Mouse (Mus musculus): ENCODE measurements around the gene Ankrd28. TPM values are rescaled to one million over a fixed set of nuclear protein-coding genes. Genes with fewer than 3 reads are reported as not detected.
"Not testable (repeated sequence)": the region's sequence is repeated elsewhere in the genome, so short reads cannot be mapped to it uniquely, and the experiment has no call there.

Gene Ankrd28
- polyA plus RNA-seq, 1 experiment: 4.5 TPM

DNA sequence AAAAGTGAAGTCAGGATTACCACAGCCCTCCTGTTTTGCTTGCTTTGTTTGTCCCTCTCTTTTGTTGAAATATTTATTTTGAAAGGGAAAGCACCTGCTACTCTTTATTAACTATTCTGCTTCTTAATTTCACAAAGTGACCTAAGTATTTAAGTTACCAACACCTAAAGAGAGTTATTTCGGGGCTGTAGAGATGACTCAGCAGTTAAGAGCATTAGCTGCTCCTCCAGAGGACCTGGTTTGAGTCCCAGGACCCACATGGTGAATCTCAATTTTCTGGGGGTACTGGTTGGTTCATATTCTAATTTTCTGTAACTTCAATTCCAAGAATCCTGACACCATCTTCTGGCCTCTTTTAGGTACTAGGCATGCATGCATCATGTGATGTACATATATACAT, 34.9 kb downstream of the Ankrd28 start:
- WGBS: 48% methylated on average over 1 of the region's 1 CpGs
- DNase-seq (ENCODE audit: low read depth, low spot score): no peak

DNA sequence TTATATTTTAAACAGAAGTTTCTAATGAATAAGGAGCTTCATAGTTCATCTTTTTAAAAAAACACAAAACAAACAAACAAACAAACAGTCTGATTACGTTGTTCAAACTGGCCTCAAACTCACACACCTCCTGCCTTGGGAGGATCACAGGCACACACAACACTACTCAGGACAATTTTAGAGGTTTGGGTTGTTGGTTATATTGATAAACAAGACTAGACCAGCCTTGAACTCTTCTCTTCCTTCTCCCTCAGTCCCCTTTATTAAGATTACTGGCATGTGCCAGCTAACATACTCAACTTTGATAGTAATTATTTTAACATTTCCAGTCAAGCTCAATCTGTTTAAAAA, 35.7 kb downstream of the Ankrd28 start:
- DNase-seq (ENCODE audit: low read depth, low spot score): no peak
- WGBS: 38% methylated on average over 1 of the region's 1 CpGs

DNA sequence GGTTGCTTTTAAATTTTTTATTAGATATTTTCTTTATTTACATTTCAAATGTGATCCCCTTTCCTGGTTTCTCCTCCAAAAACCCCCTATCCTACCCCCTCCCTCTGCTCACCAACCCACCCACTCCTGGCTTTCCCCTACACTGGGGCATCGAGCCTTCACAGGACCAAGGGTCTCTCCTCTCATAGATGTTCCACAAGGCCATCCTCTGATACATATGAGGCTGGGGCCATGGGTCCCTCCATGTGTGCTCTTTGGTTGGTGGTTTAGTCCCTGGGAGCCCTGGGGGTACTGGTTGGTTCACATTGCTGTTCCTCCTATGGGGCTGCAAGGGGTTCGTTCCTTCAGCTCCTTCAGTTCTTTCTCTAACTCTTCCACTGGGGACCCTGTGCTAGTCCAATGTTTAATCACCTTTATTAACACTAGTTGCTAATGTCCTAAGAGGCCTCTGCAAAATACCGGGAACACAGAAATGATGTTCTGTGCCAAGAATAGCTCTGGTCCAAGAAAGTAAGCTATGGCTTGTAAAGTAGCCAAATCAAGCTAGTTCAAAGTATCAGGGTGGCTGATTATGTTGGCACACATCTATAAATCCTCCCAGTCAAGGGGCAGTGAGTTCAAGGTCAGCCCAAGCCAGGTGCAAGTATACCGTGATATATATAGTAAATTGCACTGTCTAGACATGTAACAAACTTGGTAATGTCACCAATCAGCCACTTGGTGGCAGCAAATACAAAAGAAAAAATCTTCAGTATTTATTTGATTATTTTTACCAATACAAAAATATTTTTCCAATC, 36.3 kb downstream of the Ankrd28 start:
- DNase-seq (ENCODE audit: low read depth, low spot score): peak; percentile 37
- WGBS: 35% methylated on average over 4 of the region's 4 CpGs

DNA sequence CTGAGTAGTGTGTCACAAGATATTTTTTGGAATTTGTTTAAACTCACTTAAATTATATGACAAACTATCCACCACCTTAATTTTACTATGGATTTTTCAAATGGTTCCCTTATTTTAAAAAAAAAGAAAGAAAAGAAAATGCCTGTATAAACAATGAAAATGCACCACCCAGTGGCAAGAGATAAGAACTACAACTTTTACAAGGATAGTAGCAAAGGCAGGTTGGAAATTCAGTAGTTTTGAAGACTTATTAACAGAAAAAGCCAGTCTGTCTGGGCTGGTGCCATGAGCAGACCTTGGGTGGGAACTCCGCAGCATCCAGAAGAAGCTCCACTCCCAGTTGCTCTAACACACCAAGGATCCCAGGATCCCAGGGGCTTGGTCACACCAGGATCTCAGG, 39.7 kb downstream of the Ankrd28 start:
- WGBS: 26% methylated on average over 1 of the region's 1 CpGs
- no peak for DNase-seq (ENCODE audit: low read depth, low spot score)

- 73% methylated on average over 2 of the region's 2 CpGs for WGBS
- DNase-seq (ENCODE audit: low read depth, low spot score): no peak
These were observed 43.5 kb downstream of the Ankrd28 start for GRCm38 (mm10) chr14:31786906-31787305.

- no peak for DNase-seq (ENCODE audit: low read depth, low spot score)
These were observed 44.8 kb downstream of the Ankrd28 start for GRCm38 (mm10) chr14:31785681-31786080.

DNA sequence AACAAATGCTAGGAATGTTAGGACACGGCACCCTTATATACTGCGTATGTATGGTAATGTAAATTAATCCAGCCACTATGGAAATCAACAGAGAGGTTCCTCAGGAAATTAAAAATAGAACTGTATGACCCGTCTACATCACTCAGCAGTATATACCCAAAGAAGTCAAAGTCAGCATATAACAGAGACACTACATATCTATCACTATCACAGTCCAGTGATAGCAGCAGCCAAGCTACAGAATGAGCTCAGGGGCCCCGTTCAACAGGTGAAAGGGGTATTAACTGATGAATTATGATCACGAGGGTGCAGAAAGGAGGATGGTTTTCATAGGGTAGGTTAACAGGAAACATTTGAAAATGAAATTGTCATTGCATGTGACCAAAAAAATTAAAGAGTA, 45.5 kb downstream of the Ankrd28 start:
- 93% methylated on average over 5 of the region's 5 CpGs for WGBS
- DNase-seq (ENCODE audit: low read depth, low spot score): no peak

- DNase-seq (ENCODE audit: low read depth, low spot score): no peak
- 46% methylated on average over 11 of the region's 11 CpGs for WGBS
These were observed 49.0 kb downstream of the Ankrd28 start for GRCm38 (mm10) chr14:31781309-31782049.

DNA sequence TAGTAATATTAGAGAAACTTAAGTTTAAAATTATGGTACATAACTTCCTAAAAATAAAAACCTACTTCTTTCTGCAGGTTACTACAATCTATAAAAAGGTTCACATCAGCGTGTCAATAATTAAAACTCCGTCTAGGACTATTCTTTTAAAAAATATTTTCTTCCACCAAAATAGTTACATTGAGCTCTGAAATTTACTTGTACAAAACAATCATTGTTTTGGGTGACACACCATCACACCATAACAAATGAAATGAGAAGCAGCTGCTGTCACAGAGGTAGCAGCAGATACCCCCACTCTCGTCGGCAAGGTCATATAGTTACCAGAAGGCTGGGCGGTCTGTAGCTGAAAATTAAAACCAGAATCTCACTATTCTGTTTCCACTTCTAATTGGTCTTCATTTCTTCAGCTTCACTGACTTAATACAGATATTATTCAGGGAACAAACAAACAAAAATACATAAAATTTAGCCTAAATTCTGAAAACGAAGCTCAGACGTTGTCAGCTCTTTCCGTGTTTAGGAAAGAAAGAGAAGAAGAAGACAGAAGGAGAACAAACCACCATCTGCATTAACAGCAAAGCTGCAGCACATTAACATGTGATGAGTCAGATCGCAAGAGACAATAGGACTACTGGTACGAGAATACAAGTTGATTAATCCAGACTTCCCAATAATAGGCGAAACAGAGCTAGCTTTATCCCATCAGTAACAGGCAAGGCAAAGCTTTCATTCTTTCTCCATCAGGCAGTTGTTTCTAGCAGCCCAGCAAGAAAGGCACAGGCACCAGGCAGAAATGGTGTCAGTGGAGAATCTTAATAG, 49.8 kb downstream of the Ankrd28 start:
- 62% methylated on average over 11 of the region's 11 CpGs for WGBS
- no peak for DNase-seq (ENCODE audit: low read depth, low spot score)

DNA sequence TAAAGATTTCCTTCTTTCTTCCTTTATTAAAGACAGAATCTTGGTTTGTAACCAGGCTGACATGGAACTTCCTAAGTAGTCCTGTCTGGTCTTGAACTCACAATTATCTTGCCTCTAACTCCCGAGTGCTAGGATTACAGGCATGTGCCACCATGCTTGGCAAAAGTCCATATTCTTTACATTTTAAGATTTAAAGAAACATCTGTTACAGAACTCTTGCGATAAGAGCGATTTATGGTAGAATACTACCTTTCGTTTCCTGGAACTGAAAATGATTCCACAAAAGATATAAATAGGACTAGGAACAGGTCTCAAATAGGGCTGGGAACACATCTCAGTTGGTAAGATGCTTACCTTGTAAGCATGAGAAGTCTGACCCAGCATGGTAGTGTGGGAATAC, 56.9 kb downstream of the Ankrd28 start:
- no peak for DNase-seq (ENCODE audit: low read depth, low spot score)
- 66% methylated on average over 4 of the region's 4 CpGs for WGBS

DNA sequence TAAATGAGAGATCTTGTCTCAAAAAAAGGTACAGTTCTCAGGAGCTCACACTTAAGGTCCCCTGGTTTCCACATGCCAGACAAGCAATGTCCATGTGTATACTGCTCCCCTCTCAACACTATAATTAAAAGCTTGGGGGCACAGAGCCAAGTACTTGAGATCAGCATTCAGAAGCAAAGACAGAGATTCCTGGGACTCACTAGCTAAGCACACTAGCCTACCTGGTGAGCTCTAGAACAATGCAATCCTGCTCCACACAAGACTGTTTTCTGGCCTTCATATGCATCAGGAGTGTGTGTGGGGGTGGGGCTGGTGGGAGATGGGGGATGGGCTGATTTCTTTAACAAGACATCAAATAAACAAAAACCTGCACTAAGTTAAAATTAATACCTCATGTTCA, 58.2 kb downstream of the Ankrd28 start:
- DNase-seq (ENCODE audit: low read depth, low spot score): no peak

GRCm38 (mm10) chr14:31768531-31768930, 61.9 kb downstream of the Ankrd28 start:
- 51% methylated on average over 3 of the region's 3 CpGs for WGBS
- DNase-seq (ENCODE audit: low read depth, low spot score): no peak

DNA sequence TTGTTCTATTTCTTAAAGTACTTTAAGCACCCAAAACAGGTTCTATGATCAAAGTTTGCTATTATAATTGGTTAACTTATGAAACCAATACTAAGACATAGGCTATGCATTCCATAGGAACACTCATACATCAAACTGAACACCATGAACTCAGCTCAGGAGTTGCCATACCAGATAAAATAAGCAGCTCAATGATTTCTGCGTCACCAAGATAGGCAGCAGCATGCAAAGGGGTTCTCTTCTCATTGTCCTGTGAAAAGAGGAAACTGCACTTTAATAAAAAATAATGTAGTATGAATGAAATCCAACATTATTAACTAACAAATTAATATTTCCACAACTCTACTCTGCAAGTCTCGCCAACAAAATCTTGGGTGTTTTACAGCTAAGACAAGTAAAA, 66.4 kb downstream of the Ankrd28 start:
- 92% methylated on average over 2 of the region's 2 CpGs for WGBS
- no peak for DNase-seq (ENCODE audit: low read depth, low spot score)

GRCm38 (mm10) chr14:31761727-31762126, 68.7 kb downstream of the Ankrd28 start:
- 83% methylated on average over 7 of the region's 7 CpGs for WGBS

DNA sequence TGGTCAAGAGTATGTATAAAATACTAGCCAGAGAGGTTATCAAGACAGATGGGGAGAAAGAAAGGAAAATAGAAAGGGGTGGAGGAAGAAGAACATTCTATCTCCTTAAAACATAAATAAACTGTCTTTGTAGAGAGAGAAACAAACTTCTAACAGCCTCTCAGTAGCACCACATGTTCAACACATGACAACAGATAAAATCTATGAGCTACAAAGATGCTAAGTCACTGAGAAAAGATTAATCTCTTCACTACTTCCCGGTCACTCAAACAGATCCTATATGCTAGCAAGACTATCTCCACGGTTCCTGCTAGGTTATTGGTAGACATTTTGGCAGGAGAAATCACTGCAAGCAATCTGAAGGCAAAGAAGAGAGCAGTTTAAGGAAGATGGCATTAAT, 71.3 kb downstream of the Ankrd28 start:
- WGBS: 86% methylated on average over 2 of the region's 2 CpGs
- no peak for DNase-seq (ENCODE audit: low read depth, low spot score)

More at GRCm38 (mm10) chr14:31761727-31762126, 68.7 kb downstream of the Ankrd28 start:
- no peak for DNase-seq (ENCODE audit: low read depth, low spot score)

DNA sequence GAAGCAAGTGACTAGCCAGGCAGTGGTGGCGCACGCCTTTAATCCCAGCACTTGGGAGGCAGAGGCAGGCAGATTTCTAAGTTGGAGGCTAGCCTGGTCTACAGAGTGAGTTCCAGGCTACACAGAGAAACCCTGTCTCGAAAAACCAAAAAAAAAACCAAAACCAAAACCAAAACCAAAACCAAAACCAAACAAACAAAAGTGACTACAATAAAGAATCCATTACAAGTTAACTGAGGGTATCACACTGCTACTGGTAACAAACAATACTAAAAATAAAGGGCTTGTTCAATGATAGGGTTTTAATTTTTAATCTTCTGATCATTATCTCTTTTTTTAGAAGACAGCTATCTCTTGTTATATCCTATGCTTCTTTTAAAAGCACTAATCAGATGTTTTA, 72.0 kb downstream of the Ankrd28 start:
- DNase-seq (ENCODE audit: low read depth, low spot score): not testable (repeated sequence)
- 84% methylated on average over 3 of the region's 3 CpGs for WGBS

- 84% methylated on average over 6 of the region's 6 CpGs for WGBS
- no peak for DNase-seq (ENCODE audit: low read depth, low spot score)
These were observed 82.1 kb downstream of the Ankrd28 start for GRCm38 (mm10) chr14:31748239-31748873.

DNA sequence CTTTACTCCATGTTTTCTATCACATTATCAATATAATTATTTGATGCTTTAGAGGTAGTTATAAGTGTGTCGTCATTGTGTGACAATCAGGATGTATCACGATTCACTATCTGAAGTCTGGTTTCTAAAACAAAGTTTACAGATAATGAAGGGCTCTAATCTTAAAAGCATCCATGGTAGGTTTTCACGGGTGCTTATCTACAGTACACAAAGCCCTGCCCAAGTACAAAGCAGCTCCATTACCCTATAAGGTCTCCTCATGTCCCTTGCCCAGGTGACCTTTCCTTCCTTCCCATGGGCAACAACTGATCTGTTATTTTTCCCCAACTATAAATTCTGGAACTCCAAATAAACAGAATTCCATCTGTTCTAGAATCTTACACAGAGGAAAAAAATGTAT, 87.9 kb downstream of the Ankrd28 start:
- no peak for DNase-seq (ENCODE audit: low read depth, low spot score)
- WGBS: 44% methylated on average over 3 of the region's 3 CpGs

GRCm38 (mm10) chr14:31734811-31735210, 95.6 kb downstream of the Ankrd28 start:
- WGBS: 66% methylated on average over 2 of the region's 2 CpGs
- DNase-seq (ENCODE audit: low read depth, low spot score): no peak

GRCm38 (mm10) chr14:31727522-31727921, 102.9 kb downstream of the Ankrd28 start:
- DNase-seq (ENCODE audit: low read depth, low spot score): no peak
- 69% methylated on average over 3 of the region's 3 CpGs for WGBS

Data from large intestine, adult 2 months (tissue).